Mouse (Mus musculus): ENCODE data around the gene Nfxl1. TPM values are rescaled to one million over a fixed set of nuclear protein-coding genes. Genes with fewer than 3 reads are reported as not detected.

The Nfxl1 gene
- 9.3 and 11.7 TPM in 2 replicates for total RNA-seq (2023)

DNA sequence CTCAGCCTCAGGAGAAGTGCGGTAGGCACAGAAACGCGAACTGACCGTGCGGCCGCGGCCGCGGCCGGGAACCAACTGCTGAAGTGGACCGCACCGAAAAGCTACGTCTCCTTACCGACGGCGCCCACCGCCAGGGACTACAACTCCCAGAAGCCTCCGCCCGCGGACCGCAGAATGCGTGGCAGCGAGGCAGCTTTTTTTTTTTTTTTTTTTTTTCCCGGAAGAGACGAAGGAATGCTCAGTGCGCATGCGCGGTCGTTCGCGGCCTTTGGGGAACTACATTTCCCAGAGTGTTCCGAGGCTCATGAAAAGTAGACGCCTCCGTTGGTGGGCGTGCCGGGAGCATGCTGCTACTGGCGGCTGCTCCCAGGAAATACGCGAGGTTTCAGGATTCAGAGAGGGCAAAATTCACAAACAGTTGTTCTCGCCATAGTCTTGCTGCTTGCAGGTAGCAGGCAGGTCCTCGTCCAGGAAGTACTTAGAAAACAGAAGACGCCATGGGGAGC is at the start of gene Nfxl1:
Gene Nfxl1, minus strand, starts transcription at position 141 of the 506 bp plus-strand sequence.

DNA sequence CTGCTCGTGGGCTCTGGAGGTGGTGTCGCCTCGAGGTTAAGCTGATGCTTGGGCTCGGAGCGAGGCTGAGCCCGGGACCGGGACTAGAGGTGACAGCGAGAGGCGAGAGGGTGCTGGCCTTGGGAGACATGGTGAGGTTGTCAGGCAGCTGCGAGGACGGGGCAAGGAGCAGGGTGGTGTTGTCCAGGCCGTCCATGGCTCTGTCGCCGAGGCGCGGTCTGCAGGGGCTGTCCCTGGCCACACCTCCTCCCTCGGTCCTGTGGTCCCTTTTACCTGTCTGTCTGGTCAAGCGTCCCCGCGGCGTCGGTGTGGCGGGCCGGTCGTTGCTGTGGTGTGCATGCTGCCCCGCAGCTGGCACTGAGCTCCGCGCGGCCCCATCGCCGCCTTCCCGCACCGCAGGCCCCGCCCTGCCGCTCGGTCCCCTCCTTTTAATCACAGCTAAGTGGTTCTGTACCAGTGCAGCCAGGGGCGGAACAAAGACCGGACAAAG is 27.8 kb upstream of the Nfxl1 start, which contains the start of gene Gm5868:
Gene Gm5868, minus strand, starts transcription at position 360 of the 490 bp plus-strand sequence.

DNA sequence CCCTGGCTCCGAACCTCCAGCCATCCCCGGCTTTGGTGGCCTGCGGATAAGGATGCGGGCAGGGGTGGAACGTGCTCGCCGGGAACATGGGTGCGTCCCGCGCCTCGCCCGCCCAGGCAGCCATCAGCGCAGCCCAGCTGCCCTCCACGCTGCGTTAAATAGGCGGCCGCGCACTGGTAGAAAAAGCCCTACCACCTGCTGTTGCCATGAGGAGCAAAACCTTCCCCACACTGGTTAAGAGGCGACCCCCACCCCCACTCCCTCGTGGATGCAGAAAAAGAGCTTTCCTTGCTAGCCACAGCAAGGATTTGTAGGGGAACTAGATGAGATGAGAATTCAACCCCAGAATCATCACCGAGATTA is 21.5 kb upstream of the Nfxl1 start, which contains the start of gene Zar1:
Gene Zar1, minus strand, starts transcription at position 285 of the 363 bp plus-strand sequence.

DNA sequence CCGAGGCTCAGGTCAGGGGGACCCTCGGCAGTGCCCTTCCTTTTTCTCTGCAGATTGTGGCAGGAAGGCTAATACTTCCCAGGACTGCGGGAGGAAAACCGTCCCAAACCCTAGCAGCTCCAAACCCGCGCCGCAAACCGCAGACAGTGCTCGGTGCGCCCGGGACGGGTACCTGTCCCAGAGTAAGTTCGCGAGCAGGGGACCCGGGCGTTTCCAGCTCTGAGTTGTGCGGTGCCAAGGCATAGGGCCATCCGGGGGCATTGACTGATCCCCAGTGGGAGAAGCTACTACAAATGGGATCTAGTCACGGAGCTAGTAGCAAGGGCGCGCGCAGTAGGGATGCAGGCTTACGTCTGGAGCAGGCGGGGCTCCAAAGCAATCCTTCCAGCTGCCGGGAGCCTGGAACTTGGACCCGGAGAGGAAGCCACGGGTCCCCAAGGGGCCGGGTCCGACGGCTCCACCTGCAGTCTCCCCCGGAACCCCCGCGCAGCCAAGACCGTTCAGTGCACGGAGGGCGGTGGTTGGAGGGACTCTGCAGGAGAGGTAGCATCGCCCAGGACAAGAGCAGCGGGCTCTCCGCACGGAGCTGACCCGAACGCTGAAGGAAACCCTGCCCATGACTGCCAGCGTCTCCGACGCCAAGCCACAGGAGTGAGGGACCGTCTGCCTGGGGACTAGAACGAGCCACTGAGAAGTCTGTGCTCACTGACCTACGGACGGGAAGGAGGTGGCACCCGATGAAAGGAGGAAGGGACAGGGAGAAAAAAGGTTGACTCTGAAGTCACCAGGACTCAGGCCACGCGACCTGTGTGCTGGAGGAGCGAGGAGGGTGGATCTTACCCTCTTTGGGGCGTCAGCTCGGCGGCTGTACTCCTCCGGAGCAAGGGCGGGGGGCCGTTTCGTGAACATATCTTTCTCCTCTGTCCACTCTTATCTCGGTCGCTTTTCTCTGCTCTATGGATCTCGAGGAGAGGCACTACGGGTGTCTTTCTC is 55.7 kb downstream of the Nfxl1 start, which contains the start of gene Corin:
Gene Corin, minus strand, starts transcription at position 943 of the 993 bp plus-strand sequence.

Other genes starting within 250 kb of the Nfxl1 start
- not detected in 2 replicates for gene Corin, start 55.2 kb downstream of the Nfxl1 start, total RNA-seq (2023)
- not detected in 2 replicates for gene Zar1, start 21.6 kb upstream of the Nfxl1 start, total RNA-seq (2023)
- not detected in 2 replicates for gene Gm5868, start 27.9 kb upstream of the Nfxl1 start, total RNA-seq (2023)
- gene Cnga1, start 84.6 kb upstream of the Nfxl1 start, total RNA-seq (2023): not detected in 2 replicates
- not detected in 2 replicates for gene Nipal1, start 88.1 kb upstream of the Nfxl1 start, total RNA-seq (2023)
- 0.20 and 1.1 TPM in 2 replicates for gene Txk, start 193.1 kb upstream of the Nfxl1 start, total RNA-seq (2023)

Measured in neutrophil, adult 65 days (primary cell).